Mouse (Mus musculus): Measurements from ENCODE around the gene Lap3. TPM values are rescaled to one million over a fixed set of nuclear protein-coding genes. Genes with fewer than 3 reads are reported as not detected.

Gene Lap3
- polyA plus RNA-seq, 1 experiment from 2014 or later = 80.4 TPM

DNA sequence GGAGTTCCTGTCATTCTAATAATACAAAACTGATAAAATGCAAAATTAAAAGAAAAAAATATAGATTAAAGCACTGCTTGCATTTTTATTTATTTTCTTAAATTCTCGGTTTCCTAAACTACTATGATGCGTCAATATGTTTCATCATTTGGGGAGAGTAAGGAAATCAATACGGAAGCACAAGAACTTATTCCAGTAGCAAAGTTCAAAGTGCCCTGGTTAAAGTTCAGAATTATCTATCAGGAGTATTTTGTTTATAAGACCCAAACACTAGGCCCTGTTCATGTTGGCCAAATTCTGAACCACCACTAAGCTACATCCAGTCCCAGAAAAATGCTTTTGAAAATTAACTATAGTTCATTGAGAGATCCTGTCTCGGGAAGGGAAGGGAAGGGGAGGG, 18.4 kb upstream of the Lap3 start:
- WGBS = 76% methylated on average over 3 of the region's 4 CpGs
- no peak for ATAC-seq (ENCODE audit: insufficient number of reproducible peaks, insufficient read depth, low FRiP score, low TSS enrichment)
- Histone ChIP-seq H3K4me1 (peaks cover 6% of the 10 kb centered on the region; the same call in 1 of the 2 replicates), H3K4me3 (no peak overlapping the region), H3K9me3 (no peaks in the 10 kb centered on the region), H3K4me2 (replicated peaks) (no peak overlapping the region), H3K9ac (no peak overlapping the region), H3K36me3 (no peaks in the 10 kb centered on the region), H3K27me3 (no peaks in the 10 kb centered on the region), H3K27ac (no peak overlapping the region)

GRCm38 (mm10) chr5:45475771-45476170, 17.4 kb upstream of the Lap3 start:
- Histone ChIP-seq H3K9me3 (no peaks in the 10 kb centered on the region), H3K4me3 (no peak overlapping the region), H3K4me2 (replicated peaks) (no peak overlapping the region), H3K4me1 (peaks cover 6% of the 10 kb centered on the region; the same call in 1 of the 2 replicates), H3K36me3 (no peaks in the 10 kb centered on the region), H3K27ac (no peak overlapping the region), H3K9ac (no peak overlapping the region), H3K27me3 (no peaks in the 10 kb centered on the region)
- 69% methylated on average over 5 of the region's 5 CpGs for WGBS
- 0 out of 2 replicates have a peak, but pooled peaks have one; percentile 35 for ATAC-seq (ENCODE audit: insufficient number of reproducible peaks, insufficient read depth, low FRiP score, low TSS enrichment)

DNA sequence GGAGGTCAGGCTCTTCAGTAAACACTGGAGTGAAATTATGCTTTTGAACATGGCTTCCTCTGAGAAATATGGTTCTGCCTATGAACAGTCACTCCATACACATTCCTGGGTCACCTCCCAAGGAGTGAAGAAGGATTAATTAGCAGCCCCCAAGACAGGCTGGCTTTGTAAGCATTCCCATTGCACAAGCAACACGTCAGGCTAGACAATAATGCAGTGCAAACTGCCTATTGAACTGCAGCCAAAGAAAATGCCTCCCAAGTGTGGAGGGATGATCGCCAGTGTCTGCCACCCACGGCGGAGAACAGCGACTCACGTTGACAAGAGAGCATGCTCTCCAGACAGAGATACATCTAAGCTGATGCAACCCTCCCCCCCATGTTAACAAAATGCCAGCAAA, 16.9 kb upstream of the Lap3 start:
- Histone ChIP-seq H3K4me2 (replicated peaks) (no peak overlapping the region), H3K9ac (no peak overlapping the region), H3K36me3 (no peaks in the 10 kb centered on the region), H3K4me3 (no peak overlapping the region), H3K27ac (no peak overlapping the region), H3K9me3 (no peaks in the 10 kb centered on the region), H3K4me1 (peaks cover 6% of the 10 kb centered on the region; the same call in 1 of the 2 replicates), H3K27me3 (no peaks in the 10 kb centered on the region)
- WGBS = 61% methylated on average over 6 of the region's 6 CpGs
- ATAC-seq (ENCODE audit: insufficient number of reproducible peaks, insufficient read depth, low FRiP score, low TSS enrichment) = no peak

DNA sequence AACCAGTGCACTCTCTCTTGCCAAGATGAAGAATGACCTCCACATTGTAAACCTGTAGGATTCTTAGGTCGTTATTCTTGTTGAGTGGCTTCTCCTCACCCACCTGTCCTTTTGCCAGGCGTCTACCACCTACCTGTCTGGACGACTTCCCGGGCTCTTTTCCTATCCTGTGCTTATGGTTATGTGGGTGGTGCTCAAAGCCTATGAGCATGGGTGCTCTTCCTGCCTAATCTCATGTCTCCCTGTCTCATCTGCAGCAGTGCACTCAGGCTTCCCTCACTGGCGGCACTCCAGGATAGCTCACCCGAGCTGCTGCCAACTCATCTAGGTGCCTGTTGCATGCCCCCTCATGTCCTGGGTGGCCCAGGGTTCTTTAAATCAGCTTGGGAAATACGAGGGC, 15.6 kb upstream of the Lap3 start:
- no peaks in the 10 kb centered on the region for H3K36me3 ChIP-seq
- no peak overlapping the region for H3K4me3 ChIP-seq
- H3K27ac ChIP-seq = no peak overlapping the region
- H3K9me3 ChIP-seq = no peaks in the 10 kb centered on the region
- ATAC-seq (ENCODE audit: insufficient number of reproducible peaks, insufficient read depth, low FRiP score, low TSS enrichment) = no peak
- H3K27me3 ChIP-seq = no peaks in the 10 kb centered on the region
- H3K4me2 ChIP-seq (replicated peaks) = no peak overlapping the region
- WGBS = 83% methylated on average over 7 of the region's 7 CpGs
- peaks cover 6% of the 10 kb centered on the region; the same call in 1 of the 2 replicates for H3K4me1 ChIP-seq
- H3K9ac ChIP-seq = no peak overlapping the region

GRCm38 (mm10) chr5:45480066-45480465, 13.1 kb upstream of the Lap3 start:
- Histone ChIP-seq H3K36me3 (no peaks in the 10 kb centered on the region), H3K4me1 (no peaks in the 10 kb centered on the region), H3K4me3 (no peak overlapping the region), H3K27me3 (no peaks in the 10 kb centered on the region), H3K9me3 (no peaks in the 10 kb centered on the region), H3K4me2 (replicated peaks) (no peak overlapping the region), H3K27ac (no peak overlapping the region), H3K9ac (no peak overlapping the region)
- 84% methylated on average over 1 of the region's 1 CpGs for WGBS
- ATAC-seq (ENCODE audit: insufficient number of reproducible peaks, insufficient read depth, low FRiP score, low TSS enrichment) = no peak

DNA sequence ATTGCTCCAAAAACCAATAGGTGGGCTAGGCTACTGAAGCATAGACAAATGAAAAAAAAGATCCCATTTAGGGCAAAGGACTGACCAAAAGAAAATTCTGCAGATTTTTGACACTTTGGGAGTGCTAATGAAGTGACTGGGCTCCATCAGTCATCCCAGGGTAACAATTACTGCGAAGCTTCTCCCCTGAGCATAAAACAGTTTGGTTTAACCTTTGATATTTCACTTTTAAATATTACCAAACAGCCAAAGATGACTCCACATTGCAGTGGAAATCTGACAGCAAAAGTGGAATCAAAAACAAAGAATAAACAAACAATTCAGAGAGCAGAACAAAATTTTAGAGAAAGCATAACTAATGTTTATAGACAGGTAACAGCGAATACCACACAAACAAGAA, 12.0 kb upstream of the Lap3 start:
- 84% methylated on average over 2 of the region's 2 CpGs for WGBS
- no peaks in the 10 kb centered on the region for H3K9me3 ChIP-seq
- no peaks in the 10 kb centered on the region for H3K4me1 ChIP-seq
- no peak for ATAC-seq (ENCODE audit: insufficient number of reproducible peaks, insufficient read depth, low FRiP score, low TSS enrichment)
- no peaks in the 10 kb centered on the region for H3K27me3 ChIP-seq
- no peak overlapping the region for H3K4me3 ChIP-seq
- H3K4me2 ChIP-seq (replicated peaks) = no peak overlapping the region
- no peak overlapping the region for H3K9ac ChIP-seq
- no peak overlapping the region for H3K27ac ChIP-seq
- H3K36me3 ChIP-seq = no peaks in the 10 kb centered on the region

GRCm38 (mm10) chr5:45482607-45483006, 10.6 kb upstream of the Lap3 start:
- Histone ChIP-seq H3K36me3 (no peaks in the 10 kb centered on the region), H3K27me3 (no peaks in the 10 kb centered on the region), H3K4me3 (no peak overlapping the region), H3K9me3 (no peaks in the 10 kb centered on the region), H3K4me2 (replicated peaks) (no peak overlapping the region), H3K4me1 (no peaks in the 10 kb centered on the region), H3K9ac (no peak overlapping the region), H3K27ac (no peak overlapping the region)
- WGBS = 70% methylated on average over 3 of the region's 3 CpGs
- ATAC-seq (ENCODE audit: insufficient number of reproducible peaks, insufficient read depth, low FRiP score, low TSS enrichment) = no peak

- Histone ChIP-seq H3K27me3 (no peaks in the 10 kb centered on the region), H3K4me3 (no peak overlapping the region), H3K4me2 (replicated peaks) (no peak overlapping the region), H3K36me3 (no peaks in the 10 kb centered on the region), H3K9me3 (no peaks in the 10 kb centered on the region), H3K27ac (no peak overlapping the region), H3K4me1 (no peaks in the 10 kb centered on the region), H3K9ac (no peak overlapping the region)
- no peak for ATAC-seq (ENCODE audit: insufficient number of reproducible peaks, insufficient read depth, low FRiP score, low TSS enrichment)
- WGBS = 83% methylated on average over 1 of the region's 1 CpGs
Observed at GRCm38 (mm10) chr5:45483654-45484053, 9.5 kb upstream of the Lap3 start.

- H3K9ac ChIP-seq = no peak overlapping the region
- WGBS = 73% methylated on average over 4 of the region's 4 CpGs
- no peak overlapping the region for H3K27ac ChIP-seq
- no peak overlapping the region for H3K4me2 ChIP-seq (replicated peaks)
- H3K9me3 ChIP-seq = no peaks in the 10 kb centered on the region
- no peak overlapping the region for H3K4me3 ChIP-seq
- ATAC-seq (ENCODE audit: insufficient number of reproducible peaks, insufficient read depth, low FRiP score, low TSS enrichment) = no peak
- no peaks in the 10 kb centered on the region for H3K27me3 ChIP-seq
- peaks cover 10% of the 10 kb centered on the region for H3K36me3 ChIP-seq
- H3K4me1 ChIP-seq = peaks cover 10% of the 10 kb centered on the region
Observed at GRCm38 (mm10) chr5:45491776-45492175, 1.4 kb upstream of the Lap3 start.

- Histone ChIP-seq H3K4me2 (replicated peaks) (peak overlapping the region; percentile 67), H3K36me3 (peaks cover 30% of the 10 kb centered on the region), H3K27me3 (no peaks in the 10 kb centered on the region), H3K4me3 (peak overlapping the region; percentile 82), H3K9me3 (no peaks in the 10 kb centered on the region), H3K9ac (peak overlapping the region; percentile 76), H3K4me1 (peaks cover 10% of the 10 kb centered on the region), H3K27ac (no peak overlapping the region)
- no peak for ATAC-seq (ENCODE audit: insufficient number of reproducible peaks, insufficient read depth, low FRiP score, low TSS enrichment)
- 62% methylated on average over 9 of the region's 9 CpGs for WGBS
Observed at GRCm38 (mm10) chr5:45494093-45494755, 1.1 kb downstream of the Lap3 start.

DNA sequence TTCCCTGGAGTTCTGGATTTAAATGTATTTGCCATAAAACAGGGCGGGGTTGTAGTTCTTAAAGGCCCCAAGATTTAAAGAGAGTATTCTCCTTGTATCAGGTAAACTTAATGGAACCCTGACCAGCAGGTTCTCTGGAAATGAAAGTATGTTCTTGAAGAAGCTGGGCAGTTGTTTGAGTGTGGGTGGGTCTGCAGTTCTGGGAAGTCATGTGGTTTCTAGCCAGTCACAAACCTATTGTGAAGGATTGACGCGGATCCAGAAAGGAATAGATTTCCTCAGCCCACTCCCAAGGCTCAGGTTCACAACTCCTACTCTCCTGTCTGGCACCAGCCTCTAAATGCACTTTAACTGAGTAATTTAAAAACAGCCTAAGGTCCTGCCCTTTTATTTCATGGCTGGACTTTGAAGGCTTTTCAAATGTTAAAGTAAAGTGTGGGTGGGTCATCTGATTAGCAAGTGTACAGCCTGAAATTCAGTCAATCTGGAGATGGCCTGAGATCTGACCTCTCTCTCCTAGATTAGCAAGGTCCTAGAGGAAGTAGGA, 2.3 kb downstream of the Lap3 start:
- Histone ChIP-seq H3K9me3 (no peaks in the 10 kb centered on the region), H3K27me3 (no peaks in the 10 kb centered on the region), H3K9ac (no peak overlapping the region), H3K4me1 (peaks cover 10% of the 10 kb centered on the region), H3K27ac (no peak overlapping the region), H3K4me3 (no peak overlapping the region), H3K36me3 (peaks cover 35% of the 10 kb centered on the region), H3K4me2 (replicated peaks) (no peak overlapping the region)
- no peak for ATAC-seq (ENCODE audit: insufficient number of reproducible peaks, insufficient read depth, low FRiP score, low TSS enrichment)
- WGBS = 89% methylated on average over 3 of the region's 3 CpGs

- H3K4me1 ChIP-seq = peaks cover 10% of the 10 kb centered on the region
- no peak overlapping the region for H3K4me3 ChIP-seq
Observed at GRCm38 (mm10) chr5:45496042-45496441, 2.9 kb downstream of the Lap3 start.

More at GRCm38 (mm10) chr5:45496042-45496441, 2.9 kb downstream of the Lap3 start:
- ATAC-seq (ENCODE audit: insufficient number of reproducible peaks, insufficient read depth, low FRiP score, low TSS enrichment) = no peak
- H3K27me3 ChIP-seq = no peaks in the 10 kb centered on the region
- H3K4me2 ChIP-seq (replicated peaks) = no peak overlapping the region
- peaks cover 39% of the 10 kb centered on the region for H3K36me3 ChIP-seq
- no peak overlapping the region for H3K27ac ChIP-seq
- H3K9ac ChIP-seq = no peak overlapping the region
- no peaks in the 10 kb centered on the region for H3K9me3 ChIP-seq

All from embryonic facial prominence, embryonic 12.5 days (tissue).